Mouse (Mus musculus) liver, embryonic 14.5 days (tissue): ENCODE data around the gene 4930470P17Rik. TPM values are rescaled to one million over a fixed set of nuclear protein-coding genes. Genes with fewer than 3 reads are reported as not detected.

Source experiments
- ATAC-seq: fragments of 200-750 bp; cut with Nextera tagmentation; 2 replicates; pipeline ENCODE4 v1.8.0; 2017; ENCODE audit warnings: moderate number of reproducible peaks, mild to moderate bottlenecking, moderate library complexity; ENCODE audit not compliant: insufficient read depth
- DNase-seq, 3 experiments: peaks; one replicate each; pipeline ENCODE4 v3.0.0-alpha.2; 2012 to 2013; ENCODE audit warnings: low read depth in 3 of 3, low spot score in 3 of 3
- H3K27ac ChIP-seq: fragments of 300-500 bp; sonication (generic); 2 replicates; pipeline ENCODE4 v1.5.1; 2014; ENCODE audit warnings: moderate library complexity, mild to moderate bottlenecking, control low read depth, inconsistent platforms
- H3K27me3 ChIP-seq: fragments of 300-500 bp; sonication (generic); 2 replicates; pipeline ENCODE4 v1.6.1; 2014; ENCODE audit warnings: mild to moderate bottlenecking, low read length, moderate library complexity; ENCODE audit not compliant: control insufficient read depth, insufficient read depth
- H3K36me3 ChIP-seq: fragments of 300-500 bp; sonication (generic); replicated peaks from 2 replicates; pipeline ENCODE4 v1.6.1; 2014; ENCODE audit warnings: low read depth; ENCODE audit not compliant: control insufficient read depth, insufficient read depth
- H3K4me1 ChIP-seq, 2 experiments: fragments of 200-500 bp in 1 of 2; fragments of 300-500 bp in 1 of 2; sonication (generic) in 1 of 2; replicated peaks; 2 replicates each; pipeline ENCODE4 v1.6.1; 2012 to 2014; ENCODE audit warnings: antibody characterized with exemption in 1 of 2, inconsistent platforms in 1 of 2, low read length in 1 of 2; ENCODE audit not compliant: control insufficient read depth in 2 of 2, insufficient read depth in 2 of 2
- H3K4me2 ChIP-seq: fragments of 300-500 bp; sonication (generic); 2 replicates; pipeline ENCODE4 v1.6.1; 2014; ENCODE audit warnings: low read depth, mild to moderate bottlenecking, control low read depth, moderate library complexity
- H3K4me3 ChIP-seq, 2 experiments: fragments of 200-500 bp in 1 of 2; fragments of 300-500 bp in 1 of 2; sonication (generic) in 1 of 2; 2 replicates each; pipeline ENCODE4 v1.5.1; 2012 to 2014; ENCODE audit warnings: low read depth in 2 of 2, low read length in 2 of 2, mild to moderate bottlenecking in 2 of 2, control low read depth in 1 of 2, inconsistent platforms in 1 of 2, moderate library complexity in 1 of 2; ENCODE audit not compliant: insufficient read depth in 1 of 2
- H3K9ac ChIP-seq: fragments of 300-500 bp; sonication (generic); replicated peaks from 2 replicates; pipeline ENCODE4 v1.6.1; 2014; ENCODE audit warnings: mild to moderate bottlenecking, control low read depth, moderate library complexity
- H3K9me3 ChIP-seq: fragments of 300-500 bp; sonication (generic); 2 replicates; pipeline ENCODE4 v1.6.1; 2016; ENCODE audit warnings: low read length, mixed read lengths; ENCODE audit not compliant: control insufficient read depth
- CTCF ChIP-seq: IDR thresholded peaks from 2 replicates; pipeline ENCODE4 v1.5.1; 2016; ENCODE audit warnings: antibody characterized with exemption, low read depth, control low read depth
- EP300 ChIP-seq: IDR thresholded peaks from 2 replicates; pipeline ENCODE4 v1.6.1; 2016; ENCODE audit warnings: antibody characterized with exemption, low read depth
- WGBS: fragments of 180-500 bp; shearing (Covaris S2); extraction: QIAGEN DNeasy Blood & Tissue Kit; methylation state at CpG from one replicate; pipeline ENCODE4 v1.1.7; 2014; ENCODE audit not compliant: insufficient replicate concordance; 5-methylcytosine and 5-hydroxymethylcytosine counted together
- polyA plus RNA-seq, 2 experiments: library from polyadenylated mRNA; depleted of rRNA in 1 of 2; stranded (reverse) in 1 of 2; unstranded in 1 of 2; fragments of >200 nt; fragmentation: Nextera tagmentation in 1 of 2; extraction: Ambion mirVana in 1 of 2; gene quantifications; 2 replicates each; pipeline versions ENCODE4 v1.2.1 to v1.2.3; 2012 to 2014

The 4930470P17Rik gene
- polyA plus RNA-seq, 2 experiments, result not detected

DNA sequence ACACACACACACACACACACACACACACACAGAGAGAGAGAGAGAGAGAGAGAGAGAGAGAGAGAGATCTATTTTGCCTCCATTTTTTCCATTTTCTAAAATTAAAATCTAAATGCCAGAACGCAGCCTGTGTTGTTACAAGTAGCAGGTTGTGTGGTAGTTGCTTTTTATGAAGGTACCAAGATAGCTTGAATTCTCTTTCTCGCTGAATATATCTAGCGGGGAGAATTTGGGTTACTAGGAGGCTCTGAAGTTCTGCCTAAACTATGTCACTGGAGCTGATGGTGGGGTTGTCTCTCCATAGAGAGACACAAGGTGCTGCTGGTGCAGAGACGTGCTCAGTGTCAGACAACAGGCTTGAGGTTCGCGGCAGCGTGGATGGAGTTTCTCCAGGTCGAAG, 36.8 kb downstream of the 4930470P17Rik start:
- Histone ChIP-seq H3K9me3 (no peaks in the 10 kb centered on the region), H3K27me3 (no peaks in the 10 kb centered on the region), H3K9ac (no peak overlapping the region), H3K4me1 (no peaks in the 10 kb centered on the region), H3K4me3 (no peak overlapping the region), H3K36me3 (no peaks in the 10 kb centered on the region), H3K4me2 (no peak overlapping the region), H3K27ac (no peak overlapping the region)
- DNase-seq (no peak), ATAC-seq (no peak)
- TF ChIP-seq EP300, result no peak
- no peak for TF ChIP-seq CTCF
- WGBS, result 65% methylated on average over 8 of the region's 8 CpGs

DNA sequence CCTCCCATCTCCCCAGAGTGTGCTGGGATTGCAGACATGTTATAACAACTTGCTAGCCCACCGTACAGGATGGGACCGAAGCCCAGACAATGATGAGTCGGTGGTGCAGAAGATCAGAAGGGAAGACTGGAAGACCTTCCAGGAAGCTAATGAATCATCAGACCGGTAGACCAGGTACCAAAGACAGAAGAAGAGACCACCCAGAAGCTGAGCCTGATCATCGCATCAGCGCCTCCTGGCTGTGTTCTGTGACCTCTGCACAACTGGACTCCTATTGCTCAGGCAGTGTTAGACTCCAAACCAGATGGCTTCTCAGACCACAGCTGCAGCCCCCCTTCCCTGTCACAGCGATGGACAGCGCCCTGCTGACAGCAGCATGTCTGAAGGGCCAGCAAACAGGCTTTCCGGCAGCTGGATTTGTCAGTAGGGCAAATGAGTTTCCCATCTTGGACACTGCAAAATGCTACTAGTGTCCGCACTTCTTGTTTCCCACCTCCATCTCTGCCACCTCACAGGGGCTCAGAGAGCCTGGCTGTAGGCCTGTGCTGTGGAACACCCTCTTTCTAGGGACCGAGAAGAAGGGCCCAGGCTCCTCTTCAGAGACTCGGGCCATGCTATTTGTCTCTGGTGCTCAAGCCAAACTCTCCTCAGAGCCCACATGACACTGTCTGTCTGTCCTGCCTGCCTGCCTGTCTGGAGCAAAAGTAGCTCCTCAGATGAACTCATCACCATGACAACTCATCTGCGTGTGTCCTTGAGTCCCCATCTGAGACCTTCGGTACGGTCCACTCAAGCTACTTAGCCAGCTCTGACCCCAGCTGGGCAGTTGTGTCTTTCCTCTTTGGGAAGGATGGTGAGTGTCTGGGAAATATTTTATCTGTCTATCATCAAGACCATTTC, 37.6 kb downstream of the 4930470P17Rik start:
- no peak overlapping the region for H3K4me2 ChIP-seq
- H3K27ac ChIP-seq, result no peak overlapping the region
- ATAC-seq (no peak), DNase-seq (no peak)
- H3K4me3 ChIP-seq, result no peak overlapping the region
- no peaks in the 10 kb centered on the region for H3K4me1 ChIP-seq
- H3K9ac ChIP-seq, result no peak overlapping the region
- TF ChIP-seq CTCF, result no peak
- no peak for TF ChIP-seq EP300
- H3K9me3 ChIP-seq, result no peaks in the 10 kb centered on the region
- H3K36me3 ChIP-seq, result no peaks in the 10 kb centered on the region
- H3K27me3 ChIP-seq, result no peaks in the 10 kb centered on the region
- WGBS, result 69% methylated on average over 15 of the region's 15 CpGs

DNA sequence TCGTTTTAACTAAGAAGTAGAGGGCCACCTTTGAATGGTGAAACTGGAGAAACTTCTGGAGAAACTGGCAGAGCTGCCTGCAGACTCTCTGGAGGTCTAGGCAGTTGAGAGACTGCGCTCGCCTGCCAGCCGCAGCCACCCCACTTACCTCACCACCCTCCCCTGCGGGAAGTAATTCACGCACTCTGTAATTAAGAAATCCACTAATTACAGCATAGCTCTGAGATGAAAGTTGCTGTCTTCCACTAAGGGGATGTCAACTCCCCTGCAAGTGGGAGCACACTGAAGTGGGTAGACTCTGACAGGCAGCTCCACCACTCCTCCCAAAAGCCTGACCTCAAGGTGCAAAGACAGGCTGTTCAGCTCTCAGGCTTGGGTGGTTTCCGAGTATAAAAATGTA, 49.7 kb downstream of the 4930470P17Rik start:
- ATAC-seq (no peak), DNase-seq (no peak)
- Histone ChIP-seq H3K9ac (no peak overlapping the region), H3K4me1 (no peaks in the 10 kb centered on the region), H3K36me3 (no peaks in the 10 kb centered on the region), H3K27ac (no peak overlapping the region), H3K9me3 (no peaks in the 10 kb centered on the region), H3K27me3 (no peaks in the 10 kb centered on the region), H3K4me2 (no peak overlapping the region), H3K4me3 (no peak overlapping the region)
- WGBS, result 64% methylated on average over 7 of the region's 7 CpGs
- TF ChIP-seq EP300 (no peak), CTCF (no peak)

DNA sequence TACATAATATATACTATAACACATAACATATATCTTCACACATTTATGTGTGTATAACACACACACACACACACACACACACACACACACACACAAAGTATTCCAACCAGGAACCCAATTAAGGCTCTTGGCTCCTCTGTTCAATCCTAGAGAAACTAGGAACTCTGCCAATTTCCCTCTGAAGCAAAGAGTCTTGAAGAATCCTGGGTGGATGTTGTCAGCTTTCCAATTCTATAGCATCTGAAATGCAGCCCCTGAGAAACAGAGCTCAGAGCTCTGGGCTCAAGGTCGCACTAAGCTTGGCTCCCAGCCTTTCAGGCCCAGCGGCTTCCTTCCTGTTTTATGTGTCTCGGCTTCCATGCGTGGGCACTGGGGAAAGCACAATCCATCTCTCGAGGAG, 51.6 kb downstream of the 4930470P17Rik start:
- WGBS, result 16% methylated on average over 5 of the region's 5 CpGs
- Histone ChIP-seq H3K27ac (no peak overlapping the region), H3K36me3 (no peaks in the 10 kb centered on the region), H3K27me3 (no peaks in the 10 kb centered on the region), H3K9ac (no peak overlapping the region), H3K4me1 (no peaks in the 10 kb centered on the region; a peak in 1 of 4 replicates), H3K4me2 (no peak overlapping the region), H3K9me3 (no peaks in the 10 kb centered on the region), H3K4me3 (no peak overlapping the region)
- TF ChIP-seq EP300 (no peak), CTCF (no peak)
- no peak for ATAC-seq
- DNase-seq, result no peak

DNA sequence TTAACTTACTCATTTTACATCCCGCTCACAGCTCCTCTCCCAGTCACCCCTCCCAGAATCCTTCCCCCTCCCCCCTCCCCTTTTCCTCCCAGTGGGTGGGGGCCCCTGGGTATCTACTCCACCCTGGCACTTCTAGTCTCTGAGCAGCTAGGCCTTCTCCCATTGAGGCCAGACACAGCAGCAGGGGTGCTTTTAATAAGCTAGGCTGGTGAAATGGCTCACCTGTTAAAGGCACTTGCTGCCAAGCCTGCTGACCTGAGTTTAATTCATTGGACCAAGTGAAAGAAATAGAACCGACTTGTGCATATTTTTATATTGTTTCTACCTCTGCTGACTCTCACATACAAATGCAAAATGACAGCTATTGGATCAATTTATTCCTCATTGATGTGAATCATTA, 52.7 kb downstream of the 4930470P17Rik start:
- DNase-seq, result no peak
- Histone ChIP-seq H3K4me3 (no peak overlapping the region), H3K4me2 (no peak overlapping the region), H3K9ac (no peak overlapping the region), H3K36me3 (no peaks in the 10 kb centered on the region), H3K4me1 (no peaks in the 10 kb centered on the region; a peak in 1 of 4 replicates), H3K27me3 (no peaks in the 10 kb centered on the region), H3K9me3 (no peaks in the 10 kb centered on the region), H3K27ac (no peak overlapping the region)
- no peak for TF ChIP-seq CTCF
- no peak for ATAC-seq
- WGBS, result 55% methylated on average over 2 of the region's 2 CpGs
